Mouse (Mus musculus): ENCODE results near the gene Asb15. TPM values are rescaled to one million over a fixed set of nuclear protein-coding genes. Genes with fewer than 3 reads are reported as not detected.
A peak's percentile ranks its signal among the peaks of the same experiment; 100 is the strongest.

Asb15 gene
- polyA plus RNA-seq, 1 experiment from 2014 or later, result not detected

- no peak overlapping the region for H3K4me2 ChIP-seq
- no peak for ATAC-seq (replicated peaks; ENCODE audit: low FRiP score)
- no peaks in the 10 kb centered on the region for H3K4me1 ChIP-seq (replicated peaks; ENCODE audit: control insufficient read depth, insufficient read depth, low read length)
- no peak overlapping the region for H3K9ac ChIP-seq (ENCODE audit: low read depth, low read length)
- H3K27me3 ChIP-seq (replicated peaks; ENCODE audit: control insufficient read depth, insufficient read depth, low read length), result no peaks in the 10 kb centered on the region
- H3K36me3 ChIP-seq (ENCODE audit: control insufficient read depth, insufficient read depth, low read length), result peaks cover 11% of the 10 kb centered on the region; the same call in 1 of the 2 replicates
- no peak for DNase-seq (ENCODE audit: low spot score)
- no peak overlapping the region for H3K4me3 ChIP-seq (ENCODE audit: low read depth, low read length)
- no peak overlapping the region for H3K27ac ChIP-seq (ENCODE audit: low read depth, low read length)
- 91% methylated on average over 4 of the region's 4 CpGs for WGBS
- H3K9me3 ChIP-seq (ENCODE audit: control insufficient read depth, low read length), result no peaks in the 10 kb centered on the region
Measured at GRCm38 (mm10) chr6:24616746-24617145, 88.8 kb downstream of the Asb15 start.

GRCm38 (mm10) chr6:24619285-24620045 is 91.5 kb downstream of the Asb15 start:
- no peaks in the 10 kb centered on the region for H3K9me3 ChIP-seq (ENCODE audit: control insufficient read depth, low read length)
- peaks cover 11% of the 10 kb centered on the region; the same call in 1 of the 2 replicates for H3K36me3 ChIP-seq (ENCODE audit: control insufficient read depth, insufficient read depth, low read length)
- H3K27ac ChIP-seq (ENCODE audit: low read depth, low read length), result no peak overlapping the region
- H3K4me2 ChIP-seq, result no peak overlapping the region
- DNase-seq (ENCODE audit: low spot score) (no peak), ATAC-seq (replicated peaks; ENCODE audit: low FRiP score) (peak; percentile 26; the same call in 1 of the 2 replicates)
- WGBS, result 78% methylated on average over 6 of the region's 6 CpGs
- no peaks in the 10 kb centered on the region for H3K27me3 ChIP-seq (replicated peaks; ENCODE audit: control insufficient read depth, insufficient read depth, low read length)
- H3K4me3 ChIP-seq (ENCODE audit: low read depth, low read length), result no peak overlapping the region
- H3K9ac ChIP-seq (ENCODE audit: low read depth, low read length), result no peak overlapping the region
- H3K4me1 ChIP-seq (replicated peaks; ENCODE audit: control insufficient read depth, insufficient read depth, low read length), result no peaks in the 10 kb centered on the region

GRCm38 (mm10) chr6:24620936-24621335 is 93.0 kb downstream of the Asb15 start:
- no peaks in the 10 kb centered on the region for H3K9me3 ChIP-seq (ENCODE audit: control insufficient read depth, low read length)
- H3K4me3 ChIP-seq (ENCODE audit: low read depth, low read length), result no peak overlapping the region
- no peaks in the 10 kb centered on the region for H3K27me3 ChIP-seq (replicated peaks; ENCODE audit: control insufficient read depth, insufficient read depth, low read length)
- H3K36me3 ChIP-seq (ENCODE audit: control insufficient read depth, insufficient read depth, low read length), result peaks cover 8% of the 10 kb centered on the region; the same call in 1 of the 2 replicates
- H3K9ac ChIP-seq (ENCODE audit: low read depth, low read length), result no peak overlapping the region
- no peak overlapping the region for H3K27ac ChIP-seq (ENCODE audit: low read depth, low read length)
- H3K4me1 ChIP-seq (replicated peaks; ENCODE audit: control insufficient read depth, insufficient read depth, low read length), result no peaks in the 10 kb centered on the region
- 88% methylated on average over 2 of the region's 2 CpGs for WGBS
- ATAC-seq (replicated peaks; ENCODE audit: low FRiP score) (no peak), DNase-seq (ENCODE audit: low spot score) (no peak)
- H3K4me2 ChIP-seq, result no peak overlapping the region

GRCm38 (mm10) chr6:24622098-24622497 is 94.2 kb downstream of the Asb15 start:
- no peak overlapping the region for H3K4me2 ChIP-seq
- WGBS, result 85% methylated on average over 2 of the region's 2 CpGs
- H3K4me1 ChIP-seq (replicated peaks; ENCODE audit: control insufficient read depth, insufficient read depth, low read length), result no peaks in the 10 kb centered on the region
- no peak overlapping the region for H3K27ac ChIP-seq (ENCODE audit: low read depth, low read length)
- ATAC-seq (replicated peaks; ENCODE audit: low FRiP score) (no peak), DNase-seq (ENCODE audit: low spot score) (no peak)
- no peaks in the 10 kb centered on the region for H3K9me3 ChIP-seq (ENCODE audit: control insufficient read depth, low read length)
- H3K4me3 ChIP-seq (ENCODE audit: low read depth, low read length), result no peak overlapping the region
- no peaks in the 10 kb centered on the region for H3K27me3 ChIP-seq (replicated peaks; ENCODE audit: control insufficient read depth, insufficient read depth, low read length)
- no peak overlapping the region for H3K9ac ChIP-seq (ENCODE audit: low read depth, low read length)
- peaks cover 8% of the 10 kb centered on the region; the same call in 1 of the 2 replicates for H3K36me3 ChIP-seq (ENCODE audit: control insufficient read depth, insufficient read depth, low read length)

Other genes starting within 250 kb of the Asb15 start
- 0.16 TPM in 1 of 2 replicates, not detected in the other for gene Iqub, start 13.1 kb upstream of the Asb15 start, polyA plus RNA-seq (2014; fragmentation: Nextera tagmentation; extraction: Ambion mirVana)
- gene Ndufa5, start 131 bp upstream of the Asb15 start, polyA plus RNA-seq (2014; fragmentation: Nextera tagmentation; extraction: Ambion mirVana), result 343 and 381 TPM in 2 replicates
- 0.14 and 0.41 TPM in 2 replicates for gene Lmod2, start 69.6 kb downstream of the Asb15 start, polyA plus RNA-seq (2014; fragmentation: Nextera tagmentation; extraction: Ambion mirVana)
- 28.2 and 29.4 TPM in 2 replicates for gene Wasl, start 136.9 kb downstream of the Asb15 start, polyA plus RNA-seq (2014; fragmentation: Nextera tagmentation; extraction: Ambion mirVana)
- not detected in 2 replicates for gene Hyal6, start 205.1 kb downstream of the Asb15 start, polyA plus RNA-seq (2014; fragmentation: Nextera tagmentation; extraction: Ambion mirVana)
- gene Hyal4, start 220.2 kb downstream of the Asb15 start, polyA plus RNA-seq (2014; fragmentation: Nextera tagmentation; extraction: Ambion mirVana), result not detected in 2 replicates

Measured in liver, embryonic 11.5 days (tissue).